Mouse (Mus musculus) splenic B cell, adult 2 months (primary cell): ENCODE results near the gene Gm44596.
A peak's percentile ranks its signal among the peaks of the same experiment; 100 is the strongest.

Experiments
- DNase-seq: peaks from one replicate; pipeline ENCODE4 v3.0.0-alpha.2; 2011; ENCODE audit warnings: low read depth, low spot score
- H3K27me3 ChIP-seq: 2 replicates; pipeline ENCODE4 v1.6.1; 2012; ENCODE audit warnings: mild to moderate bottlenecking, low read length, moderate library complexity, mixed read lengths; ENCODE audit not compliant: control insufficient read depth, poor library complexity, insufficient read depth, severe bottlenecking
- H3K36me3 ChIP-seq: 2 replicates; pipeline ENCODE4 v1.6.1; 2012; ENCODE audit warnings: mild to moderate bottlenecking, low read length, moderate library complexity, mixed read lengths; ENCODE audit not compliant: control insufficient read depth, poor library complexity, insufficient read depth, severe bottlenecking

Gm44596 gene

GRCm38 (mm10) chr6:128399421-128400185 lies 24.3 kb downstream of the Gm44596 start:
- Histone ChIP-seq H3K36me3 (no peaks in the 10 kb centered on the region), H3K27me3 (no peaks in the 10 kb centered on the region)
- DNase-seq, result no peak

GRCm38 (mm10) chr6:128404708-128405107 lies 29.4 kb downstream of the Gm44596 start:
- no peaks in the 10 kb centered on the region for H3K27me3 ChIP-seq
- H3K36me3 ChIP-seq, result no peaks in the 10 kb centered on the region; the same call in none of the 2 replicates
- DNase-seq, result no peak

GRCm38 (mm10) chr6:128408544-128409125 lies 33.3 kb downstream of the Gm44596 start:
- Histone ChIP-seq H3K36me3 (no peaks in the 10 kb centered on the region; the same call in none of the 2 replicates), H3K27me3 (no peaks in the 10 kb centered on the region)
- no peak for DNase-seq

- no peaks in the 10 kb centered on the region; the same call in none of the 2 replicates for H3K36me3 ChIP-seq
- H3K27me3 ChIP-seq, result no peaks in the 10 kb centered on the region
- no peak for DNase-seq
Observed at GRCm38 (mm10) chr6:128410305-128410704, 35.0 kb downstream of the Gm44596 start.

GRCm38 (mm10) chr6:128411115-128411514 lies 35.8 kb downstream of the Gm44596 start:
- Histone ChIP-seq H3K27me3 (no peaks in the 10 kb centered on the region), H3K36me3 (no peaks in the 10 kb centered on the region; the same call in none of the 2 replicates)
- DNase-seq, result peak; percentile 87

- no peaks in the 10 kb centered on the region for H3K36me3 ChIP-seq
- H3K27me3 ChIP-seq, result no peaks in the 10 kb centered on the region
- DNase-seq, result no peak
Observed at GRCm38 (mm10) chr6:128416169-128416568, 40.9 kb downstream of the Gm44596 start.

- DNase-seq, result no peak
Observed at GRCm38 (mm10) chr6:128418076-128418475, 42.8 kb downstream of the Gm44596 start.

GRCm38 (mm10) chr6:128421036-128421435 lies 45.7 kb downstream of the Gm44596 start:
- DNase-seq, result no peak
- Histone ChIP-seq H3K27me3 (no peaks in the 10 kb centered on the region), H3K36me3 (no peaks in the 10 kb centered on the region)

More at GRCm38 (mm10) chr6:128418076-128418475, 42.8 kb downstream of the Gm44596 start:
- no peaks in the 10 kb centered on the region for H3K27me3 ChIP-seq
- H3K36me3 ChIP-seq, result no peaks in the 10 kb centered on the region

GRCm38 (mm10) chr6:128421480-128421879 lies 46.2 kb downstream of the Gm44596 start:
- no peaks in the 10 kb centered on the region for H3K36me3 ChIP-seq
- no peak for DNase-seq
- H3K27me3 ChIP-seq, result no peaks in the 10 kb centered on the region

- no peaks in the 10 kb centered on the region for H3K27me3 ChIP-seq
- DNase-seq, result no peak
- H3K36me3 ChIP-seq, result no peaks in the 10 kb centered on the region
Observed at GRCm38 (mm10) chr6:128423496-128424268, 48.4 kb downstream of the Gm44596 start.

- H3K36me3 ChIP-seq, result no peaks in the 10 kb centered on the region
- no peaks in the 10 kb centered on the region for H3K27me3 ChIP-seq
- peak; percentile 98 for DNase-seq
Observed at GRCm38 (mm10) chr6:128424269-128425019, 49.1 kb downstream of the Gm44596 start, which contains the start of gene Itfg2. TSS of gene Itfg2 (minus strand) at chr6:128424931.

- no peak for DNase-seq
- H3K36me3 ChIP-seq, result peaks cover 3% of the 10 kb centered on the region; the same call in 1 of the 2 replicates
- no peaks in the 10 kb centered on the region for H3K27me3 ChIP-seq
Observed at GRCm38 (mm10) chr6:128425046-128425445, 49.7 kb downstream of the Gm44596 start.

- Histone ChIP-seq H3K27me3 (no peaks in the 10 kb centered on the region; the same call in 1 of the 2 replicates), H3K36me3 (peaks cover 11% of the 10 kb centered on the region)
- no peak for DNase-seq
Observed at GRCm38 (mm10) chr6:128427571-128427970, 52.3 kb downstream of the Gm44596 start.

GRCm38 (mm10) chr6:128429300-128429699 lies 54.0 kb downstream of the Gm44596 start:
- DNase-seq, result no peak
- H3K36me3 ChIP-seq, result peaks cover 15% of the 10 kb centered on the region
- H3K27me3 ChIP-seq, result no peaks in the 10 kb centered on the region; the same call in 1 of the 2 replicates
